Mouse (Mus musculus) ES-E14 (cell line): ENCODE measurements around the gene Ephb4.

ENCODE experiments used
- CHD2 ChIP-seq: IDR thresholded peaks from 2 replicates; pipeline ENCODE4 v1.6.1; 2014; ENCODE audit warnings: mild to moderate bottlenecking, low read depth, low read length, inconsistent platforms
- MAFK ChIP-seq: IDR thresholded peaks from 2 replicates; pipeline ENCODE4 v1.6.1; 2014; ENCODE audit warnings: mild to moderate bottlenecking, low read depth, low read length, inconsistent platforms; ENCODE audit not compliant: insufficient read depth
- ZC3H11A ChIP-seq: IDR thresholded peaks from 2 replicates; pipeline ENCODE4 v1.6.1; 2012; ENCODE audit warnings: low read depth, mild to moderate bottlenecking, inconsistent platforms, low read length, borderline replicate concordance

DNA sequence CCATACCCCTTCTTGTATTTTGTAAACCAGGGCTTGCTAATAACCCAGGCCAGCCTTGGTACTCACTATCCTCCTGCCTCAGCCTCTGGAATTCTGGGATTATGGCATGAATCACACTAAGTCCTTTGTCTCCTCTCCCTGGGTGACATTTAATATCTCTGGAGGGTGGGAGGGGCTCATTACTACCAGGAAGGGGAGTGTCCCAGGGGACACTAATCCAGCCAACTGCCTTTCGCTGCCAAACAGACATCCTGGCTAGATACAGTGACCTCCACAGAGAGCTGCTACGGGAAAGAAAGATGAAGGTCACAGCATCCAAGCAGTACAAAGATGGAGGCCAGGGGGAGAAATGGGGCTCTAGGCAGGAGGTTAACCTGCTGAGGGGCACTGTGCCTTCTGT lies 25.7 kb downstream of the Ephb4 start:
- TF ChIP-seq ZC3H11A: no peak
- TF ChIP-seq MAFK: no peak
- TF ChIP-seq CHD2: no peak
